Mouse (Mus musculus) ES-Bruce4 (cell line): ENCODE data around the gene Rpl31.

Experiments used
- CTCF ChIP-seq: IDR thresholded peaks from one replicate; pipeline ENCODE4 v1.8.1; 2011; ENCODE audit warnings: low read depth, low read length
- EP300 ChIP-seq: IDR thresholded peaks from 2 replicates; pipeline ENCODE4 v1.6.1; 2011; ENCODE audit warnings: low read depth, low read length; ENCODE audit not compliant: insufficient read depth
- POLR2A ChIP-seq: IDR thresholded peaks from one replicate; pipeline ENCODE4 v1.8.1; 2011; ENCODE audit warnings: low read length; ENCODE audit not compliant: insufficient read depth

- TF ChIP-seq CTCF = no peak
- no peak for TF ChIP-seq POLR2A
- TF ChIP-seq EP300 = no peak
Observed at GRCm38 (mm10) chr1:39407108-39407507, 39.5 kb downstream of the Rpl31 start.
